36 mouse cellular contexts compared by ENCODE assay signal in genomic region chr14:123163842-123164241, GRCm38 (mm10).
"Had no signal": no experiment of that assay in that cellular context is flagged by ENCODE, and none has a peak within 500 bp of the region (broad histone marks: within the 10 kb centered on the region; RNA-seq: fewer than 3 reads in every experiment).

No protein-coding gene starts in this region.

- ATAC-seq: hindbrain, embryonic 16.5 days; hindbrain, postnatal 0 days; inflammation-experienced regulatory T-cells, adult 6 months; intestine, embryonic 15.5 days; intestine, embryonic 16.5 days; intestine, postnatal 0 days had no signal

- H3K27me3 ChIP-seq: heart, embryonic 12.5 days; heart, embryonic 13.5 days; heart, embryonic 15.5 days; hindbrain, embryonic 12.5 days; hindbrain, embryonic 13.5 days; hindbrain, embryonic 15.5 days; intestine, embryonic 15.5 days; kidney, embryonic 15.5 days had no signal

- H3K4me2 ChIP-seq: heart, embryonic 11.5 days; heart, embryonic 12.5 days; heart, embryonic 13.5 days; heart, embryonic 15.5 days; hindbrain, embryonic 12.5 days; hindbrain, embryonic 13.5 days; hindbrain, embryonic 14.5 days; hindbrain, embryonic 15.5 days; intestine, embryonic 15.5 days; kidney, embryonic 15.5 days had no signal

- DNase-seq: heart, adult 2 months; heart, postnatal 10 days; heart, postnatal 14 days; heart, postnatal 36 days; heart, postnatal 4 days; kidney, adult 11 months; kidney, adult 18-20 months; kidney, adult 2 months; kidney, adult 8-10 months; kidney, adult 9 months; kidney, postnatal 10 days; kidney, postnatal 14 days; kidney, postnatal 25 days; kidney, postnatal 36 days; kidney, postnatal 4 days; layer of hippocampus, adult 9-11 months; layer of hippocampus, postnatal 36 days had no signal

- H3K4me1 ChIP-seq: heart, embryonic 10.5 days; heart, embryonic 12.5 days; heart, embryonic 13.5 days; heart, embryonic 15.5 days; hindbrain, embryonic 10.5 days; hindbrain, embryonic 12.5 days; hindbrain, embryonic 13.5 days; hindbrain, embryonic 15.5 days; intestine, embryonic 15.5 days; kidney, embryonic 15.5 days had no signal

- H3K36me3 ChIP-seq: heart, embryonic 10.5 days; heart, embryonic 12.5 days; heart, embryonic 13.5 days; heart, embryonic 15.5 days; hindbrain, embryonic 10.5 days; hindbrain, embryonic 12.5 days; hindbrain, embryonic 13.5 days; hindbrain, embryonic 15.5 days; intestine, embryonic 15.5 days; kidney, embryonic 15.5 days had no signal

- H3K9me3 ChIP-seq: heart, embryonic 10.5 days; heart, embryonic 12.5 days; heart, embryonic 13.5 days; heart, embryonic 15.5 days; hindbrain, embryonic 10.5 days; hindbrain, embryonic 12.5 days; hindbrain, embryonic 13.5 days; hindbrain, embryonic 15.5 days; intestine, embryonic 15.5 days; kidney, embryonic 15.5 days had no signal

- H3K27ac ChIP-seq: heart, adult 2 months; heart, embryonic 10.5 days; heart, embryonic 13.5 days; heart, embryonic 15.5 days; hindbrain, embryonic 10.5 days; hindbrain, embryonic 12.5 days; hindbrain, embryonic 13.5 days; hindbrain, embryonic 14.5 days; hindbrain, embryonic 15.5 days; hindbrain, postnatal 0 days; intestine, embryonic 15.5 days; kidney, embryonic 15.5 days; kidney, postnatal 0 days; layer of hippocampus, adult 2 months had no signal

- H3K4me3 ChIP-seq: heart, adult 2 months; heart, embryonic 10.5 days; heart, embryonic 12.5 days; heart, embryonic 13.5 days; heart, embryonic 15.5 days; hindbrain, embryonic 10.5 days; hindbrain, embryonic 12.5 days; hindbrain, embryonic 13.5 days; hindbrain, embryonic 15.5 days; intestine, embryonic 15.5 days; kidney, embryonic 15.5 days; layer of hippocampus, adult 2 months had no signal

- H3K9ac ChIP-seq: heart, embryonic 12.5 days; heart, embryonic 13.5 days; heart, embryonic 15.5 days; hindbrain, embryonic 12.5 days; hindbrain, embryonic 13.5 days; hindbrain, embryonic 14.5 days; hindbrain, embryonic 15.5 days; intestine, embryonic 15.5 days; kidney, embryonic 15.5 days had no signal
